Mouse (Mus musculus) large intestine, adult 2 months (tissue): ENCODE measurements around the gene Steap2. TPM values are rescaled to one million over a fixed set of nuclear protein-coding genes. Genes with fewer than 3 reads are reported as not detected.
A peak's percentile ranks its signal among the peaks of the same experiment; 100 is the strongest.
"Not testable (repeated sequence)": the region's sequence is repeated elsewhere in the genome, so short reads cannot be mapped to it uniquely, and the experiment has no call there.

Experiments
- DNase-seq: peaks from one replicate; pipeline ENCODE4 v3.0.0-alpha.2; 2012; ENCODE audit warnings: low read depth, low spot score
- WGBS: fragments of 180-500 bp; shearing (Covaris S2); methylation state at CpG from one replicate; pipeline ENCODE4 v1.1.7; 2018; 5-methylcytosine and 5-hydroxymethylcytosine counted together
- polyA plus RNA-seq: library from polyadenylated mRNA; depleted of rRNA; stranded (reverse); fragments of >200 nt; gene quantifications from 2 replicates; pipeline ENCODE4 v1.2.3, GENCODE M21; 2012; rRNA removed

Gene Steap2
- 2.3 and 5.2 TPM in 2 replicates for polyA plus RNA-seq

DNA sequence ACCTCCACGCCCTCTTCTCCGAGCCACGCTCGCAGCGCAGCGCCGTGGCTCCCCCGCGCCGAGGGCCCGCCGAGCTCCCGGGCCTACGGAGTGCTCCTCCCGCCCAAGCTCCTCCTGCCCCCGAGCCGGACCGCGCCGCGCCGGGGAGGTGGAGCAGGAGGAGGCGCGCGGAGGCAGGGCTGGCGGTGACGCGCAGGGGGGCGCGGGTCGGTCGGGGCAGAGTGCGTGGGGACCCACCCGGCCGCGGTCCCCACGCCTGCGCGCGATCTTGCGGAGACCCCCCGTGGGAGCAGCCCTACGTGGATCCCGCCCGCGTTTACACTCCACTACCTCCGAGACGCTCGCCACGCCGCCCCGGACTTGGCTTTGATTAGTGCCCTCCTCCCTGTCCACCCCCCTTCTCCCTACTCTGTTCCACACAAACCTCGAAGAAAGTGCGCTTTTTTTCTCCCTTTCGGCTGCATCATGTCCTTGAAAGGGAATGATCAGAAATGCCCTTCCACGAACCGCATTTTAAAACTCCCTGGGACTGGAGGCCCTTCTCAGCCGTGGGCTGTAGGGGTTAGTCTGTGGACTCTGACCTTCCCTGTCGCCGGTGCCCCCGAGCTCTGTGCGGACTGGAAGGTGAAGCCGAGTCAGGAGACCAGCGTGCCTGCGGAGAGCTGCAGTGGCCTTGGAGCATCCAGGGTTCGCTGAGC, at the start of gene Steap2:
Steap2 (minus strand) TSS at position 623 of the 698 bp plus-strand sequence.
- no peak for DNase-seq
- 1% methylated on average over 58 of the region's 66 CpGs for WGBS

DNA sequence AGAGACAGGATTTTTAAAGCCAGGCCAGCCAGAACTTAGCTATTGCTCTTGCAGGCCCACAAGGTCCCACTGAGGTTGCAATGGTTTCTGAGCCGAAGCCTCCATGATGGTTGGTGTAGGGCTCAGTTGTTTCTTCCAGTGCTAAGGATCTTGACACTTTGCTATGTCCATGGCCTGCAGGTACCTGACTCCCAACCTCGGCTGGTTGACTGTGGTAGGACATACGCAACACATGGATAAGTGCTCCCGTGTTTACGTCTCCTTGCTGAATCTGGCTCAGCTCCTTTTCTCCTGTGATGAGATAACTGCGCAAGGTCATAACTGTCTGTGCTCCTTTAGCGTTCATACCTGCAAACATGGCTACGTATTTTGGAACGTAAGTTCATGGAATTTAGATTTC, 40.1 kb upstream of the Steap2 start:
- WGBS, result 96% methylated on average over 9 of the region's 9 CpGs
- DNase-seq, result no peak

DNA sequence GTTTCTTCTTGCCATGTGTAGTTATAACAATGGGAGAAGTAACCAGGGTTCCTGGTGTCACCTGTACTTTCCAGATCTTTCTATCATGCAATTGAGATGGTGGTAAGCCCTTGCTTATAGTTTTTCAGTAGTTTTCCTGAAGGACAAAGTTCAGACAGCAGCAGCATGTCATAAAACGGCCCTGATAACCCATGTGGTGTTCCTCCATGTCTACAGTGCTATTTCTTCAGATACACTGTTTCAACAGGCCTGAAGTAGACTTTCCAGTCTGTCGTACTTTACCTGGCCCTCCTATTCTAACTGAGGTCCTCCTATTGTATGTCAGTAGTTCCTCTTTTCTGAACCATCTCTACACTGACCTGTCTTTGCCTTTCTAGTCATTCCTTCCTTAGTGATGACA, 38.5 kb upstream of the Steap2 start:
- WGBS, result 23% methylated on average over 2 of the region's 2 CpGs
- no peak for DNase-seq

DNA sequence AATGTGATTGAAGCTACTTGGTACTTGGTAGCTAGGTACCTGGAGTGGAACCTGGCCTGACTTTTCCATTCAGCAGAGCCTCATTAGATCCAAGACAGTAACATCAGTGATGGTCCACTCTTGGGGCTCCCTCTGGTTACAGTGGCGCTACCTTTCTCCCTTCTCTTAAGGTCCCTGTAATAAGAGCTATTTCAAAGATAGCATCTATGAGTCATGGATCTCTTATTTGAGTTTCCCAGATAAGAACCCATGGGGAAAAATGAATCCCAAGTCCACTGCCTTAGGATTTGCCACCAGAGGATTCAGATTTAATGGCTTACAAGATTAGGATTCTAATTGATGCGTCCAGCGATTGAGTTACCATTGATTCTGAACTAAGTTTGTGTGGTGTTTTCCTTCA, 37.8 kb upstream of the Steap2 start:
- WGBS, result 84% methylated on average over 3 of the region's 3 CpGs
- no peak for DNase-seq

DNA sequence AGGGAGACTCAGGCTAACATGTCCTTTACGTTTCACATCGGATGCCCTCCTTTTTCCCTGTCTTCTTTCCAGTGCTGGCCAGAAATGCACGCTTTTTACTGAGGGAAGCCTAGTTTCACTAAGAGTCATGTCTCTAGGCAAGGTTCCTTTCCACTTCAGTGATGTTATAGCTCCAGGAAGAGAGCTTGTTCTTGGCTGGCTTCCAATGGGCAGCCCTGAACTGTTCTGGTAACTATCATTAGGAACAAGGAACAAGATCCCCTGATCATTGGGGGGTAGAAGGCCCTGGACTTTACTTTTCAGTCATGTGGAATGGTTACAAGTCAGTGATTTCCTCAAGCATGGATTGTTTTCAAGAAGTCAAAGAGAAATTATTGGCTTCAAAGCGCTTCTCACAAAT, 35.5 kb upstream of the Steap2 start:
- no peak for DNase-seq
- WGBS, result 78% methylated on average over 4 of the region's 4 CpGs

DNA sequence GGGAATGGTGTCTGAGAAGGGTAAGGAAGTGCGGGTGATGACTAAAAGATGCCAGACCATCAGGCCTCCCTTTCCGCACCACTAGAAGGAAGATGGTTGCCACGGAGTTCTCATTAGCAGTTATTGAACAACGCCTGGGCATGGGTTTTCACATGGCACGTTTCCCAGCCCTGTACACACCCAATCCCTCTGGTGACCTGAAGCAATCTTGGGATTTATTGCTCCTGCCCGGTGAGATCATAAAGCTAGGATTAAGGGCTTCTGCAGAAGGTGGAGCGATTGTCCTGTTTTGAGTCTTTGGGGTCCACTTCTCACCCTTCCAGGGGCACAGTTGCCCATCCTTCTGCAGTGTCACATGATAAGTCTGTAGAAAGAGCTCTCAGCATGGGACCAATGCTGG, 27.8 kb upstream of the Steap2 start:
- peak; percentile 44 for DNase-seq
- WGBS, result 26% methylated on average over 7 of the region's 7 CpGs

DNA sequence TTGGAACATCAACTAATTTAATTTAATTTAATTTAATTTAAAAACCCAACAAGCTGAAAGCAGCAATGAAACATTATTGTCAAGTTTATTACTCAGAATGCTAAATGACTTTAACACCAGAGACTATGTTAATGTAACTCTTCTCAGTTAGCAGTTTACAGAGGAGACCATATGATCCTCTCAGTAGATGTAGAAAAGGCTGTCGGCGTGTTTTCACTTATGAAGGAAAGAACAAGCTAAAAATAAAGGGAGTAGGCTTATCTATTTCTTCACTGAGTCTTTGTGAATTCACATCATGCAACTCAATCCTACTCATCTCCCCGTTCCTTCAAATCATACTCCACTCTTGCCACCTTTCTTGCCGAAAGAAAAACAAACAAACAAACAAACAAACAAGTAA, 16.7 kb upstream of the Steap2 start:
- WGBS, result 72% methylated on average over 4 of the region's 4 CpGs
- DNase-seq, result no peak

DNA sequence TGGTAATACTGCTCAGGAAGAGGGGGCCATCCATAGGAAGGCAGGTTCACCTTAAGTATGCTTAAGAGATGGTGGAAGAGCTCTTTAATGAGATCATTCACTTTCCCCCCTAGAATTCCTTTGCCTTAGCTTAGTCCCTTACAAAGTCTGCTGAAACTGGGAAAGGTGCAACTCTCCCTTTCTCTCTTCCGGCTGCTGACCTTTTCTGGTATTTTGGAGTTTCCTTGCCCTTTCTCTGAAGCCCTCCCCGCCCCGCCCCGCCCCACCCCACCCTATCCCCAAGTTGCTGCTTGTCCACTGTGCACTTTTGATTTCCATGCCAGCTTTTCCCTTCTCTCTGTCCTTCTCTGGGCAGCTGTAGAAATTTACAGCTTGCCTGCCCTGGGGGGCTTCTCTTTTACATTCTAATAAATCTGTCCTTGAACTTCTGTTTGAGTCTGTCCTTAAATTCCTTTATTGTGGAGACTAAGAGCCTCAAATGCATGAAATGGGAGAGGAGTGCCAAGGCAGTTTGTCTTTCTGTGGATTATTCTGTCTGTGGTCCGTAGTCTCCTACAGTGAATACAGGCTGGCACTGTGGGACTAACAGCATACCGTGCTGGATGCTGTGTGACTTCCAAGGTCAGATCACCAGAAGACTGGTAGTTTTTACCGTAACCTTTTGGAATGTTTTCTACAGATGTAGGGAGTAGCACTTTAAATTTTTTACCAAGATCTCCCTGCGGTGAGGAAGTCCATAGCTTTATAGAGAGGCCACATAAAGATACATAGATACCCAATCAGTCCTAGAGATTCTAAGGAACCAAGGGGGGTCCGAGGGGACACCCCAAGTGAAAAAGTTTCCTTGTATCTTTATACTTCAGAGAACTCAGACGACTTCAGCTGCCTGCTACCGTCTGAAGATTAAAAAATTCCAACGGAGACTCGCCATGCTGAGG, 13.2 kb upstream of the Steap2 start:
- DNase-seq, result no peak
- WGBS, result 23% methylated on average over 13 of the region's 13 CpGs

DNA sequence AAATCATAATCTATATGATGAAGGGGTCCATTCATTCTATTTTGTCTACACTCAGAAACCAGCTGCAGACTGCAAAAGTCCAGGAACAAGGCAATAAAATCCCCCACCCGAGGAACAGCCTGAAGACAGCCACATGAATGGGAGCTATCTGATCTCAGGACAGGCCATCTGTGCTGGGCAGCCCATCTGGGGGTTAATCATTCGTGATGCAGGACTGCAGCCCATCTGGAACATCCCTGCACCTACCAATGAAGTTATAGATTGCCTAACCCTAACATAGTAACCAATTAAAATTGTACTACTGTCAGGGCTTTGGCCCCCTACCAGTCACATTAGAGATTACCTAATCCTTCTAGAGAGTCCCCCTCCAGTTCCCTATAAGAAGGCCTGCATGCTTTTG, 10.6 kb upstream of the Steap2 start:
- WGBS, result 16% methylated on average over 2 of the region's 2 CpGs
- DNase-seq, result no peak

DNA sequence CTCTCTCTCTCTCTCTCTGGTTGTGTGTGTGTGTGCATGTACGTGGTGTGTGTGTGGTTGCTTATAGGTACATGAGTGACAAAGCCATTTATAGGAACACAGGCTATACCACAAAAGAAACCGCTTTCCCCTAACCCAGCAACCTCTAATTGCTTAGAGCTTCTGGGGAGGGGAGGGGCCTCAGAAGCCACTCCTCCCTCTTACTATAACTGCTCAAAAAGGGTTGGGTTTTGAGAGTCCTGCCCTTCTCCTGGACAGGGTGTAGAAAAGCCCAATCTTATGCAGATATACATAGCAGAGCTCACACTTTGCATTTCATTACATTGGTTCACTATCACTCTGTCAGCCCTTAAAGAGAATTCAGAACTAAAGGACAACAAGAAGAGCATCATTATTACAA, 6.0 kb upstream of the Steap2 start:
- 61% methylated on average over 2 of the region's 2 CpGs for WGBS
- DNase-seq, result no peak

DNA sequence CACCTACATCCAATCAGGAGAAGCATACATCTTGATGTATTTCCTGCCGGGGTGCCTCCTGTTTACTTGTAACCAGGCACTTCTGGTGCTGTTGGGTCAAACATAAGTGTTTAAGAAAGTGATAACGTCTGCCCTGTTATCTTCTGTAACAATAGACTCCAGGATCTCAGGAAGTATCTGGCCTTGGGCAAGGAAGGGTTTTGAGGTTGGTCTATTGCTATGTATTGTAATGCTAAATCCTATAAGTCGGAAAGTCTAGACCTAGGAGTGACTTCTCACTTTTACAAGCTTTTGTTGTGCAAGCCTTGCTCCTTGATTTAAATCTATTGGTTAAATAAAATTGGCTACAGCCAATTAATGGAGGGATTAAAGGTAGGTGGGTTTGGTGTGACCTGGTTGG, 4.5 kb upstream of the Steap2 start:
- no peak for DNase-seq
- WGBS, result 65% methylated on average over 3 of the region's 3 CpGs

DNA sequence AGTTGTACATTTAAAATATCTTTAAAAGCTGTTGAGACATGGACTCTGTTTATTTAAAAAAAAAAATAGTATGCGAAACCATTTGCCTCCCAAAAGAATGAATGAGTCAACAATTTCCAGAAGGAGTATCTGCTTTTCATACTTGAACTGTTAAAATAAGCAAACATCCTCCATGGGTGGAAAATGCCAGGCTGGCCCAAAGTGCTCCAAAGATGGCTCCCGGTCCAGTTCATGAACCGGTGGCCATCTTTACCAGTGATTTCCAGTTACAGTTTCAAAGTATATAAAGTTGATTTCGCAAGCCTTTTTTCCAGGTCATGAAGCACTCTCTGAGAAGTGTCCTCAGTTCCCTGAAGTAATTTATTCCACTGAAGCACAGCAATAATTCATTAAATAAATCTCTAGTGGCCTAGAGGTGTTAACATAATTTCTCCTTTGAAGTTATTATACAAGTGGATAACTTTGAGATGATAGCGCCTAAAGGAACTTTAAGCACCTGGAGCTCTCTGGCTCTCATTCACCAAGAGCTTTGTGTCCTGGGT, 1.1 kb upstream of the Steap2 start:
- WGBS, result 84% methylated on average over 5 of the region's 5 CpGs
- no peak for DNase-seq

DNA sequence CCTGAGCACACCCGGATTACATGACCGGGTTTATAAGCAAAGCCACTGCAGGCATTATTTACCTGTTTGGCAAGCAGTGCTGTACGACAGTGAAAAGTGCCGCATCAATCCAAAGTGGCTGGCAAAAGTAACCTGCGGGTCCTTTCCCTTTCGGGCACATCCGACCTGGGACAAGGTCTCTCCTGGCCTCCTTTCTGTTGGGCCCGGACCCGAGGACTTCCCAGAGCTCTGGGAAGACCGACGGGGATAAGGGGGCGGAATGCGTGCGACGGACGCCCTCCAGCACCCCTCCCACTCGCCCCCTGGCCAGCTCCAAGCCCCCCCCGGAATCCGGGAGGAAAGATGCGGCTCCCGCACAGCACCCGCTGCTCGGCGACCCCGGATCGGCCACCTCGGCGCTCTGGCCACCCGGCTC, 830 bp downstream of the Steap2 start:
- under 1% methylated on average over 29 of the region's 29 CpGs for WGBS
- no peak for DNase-seq

DNA sequence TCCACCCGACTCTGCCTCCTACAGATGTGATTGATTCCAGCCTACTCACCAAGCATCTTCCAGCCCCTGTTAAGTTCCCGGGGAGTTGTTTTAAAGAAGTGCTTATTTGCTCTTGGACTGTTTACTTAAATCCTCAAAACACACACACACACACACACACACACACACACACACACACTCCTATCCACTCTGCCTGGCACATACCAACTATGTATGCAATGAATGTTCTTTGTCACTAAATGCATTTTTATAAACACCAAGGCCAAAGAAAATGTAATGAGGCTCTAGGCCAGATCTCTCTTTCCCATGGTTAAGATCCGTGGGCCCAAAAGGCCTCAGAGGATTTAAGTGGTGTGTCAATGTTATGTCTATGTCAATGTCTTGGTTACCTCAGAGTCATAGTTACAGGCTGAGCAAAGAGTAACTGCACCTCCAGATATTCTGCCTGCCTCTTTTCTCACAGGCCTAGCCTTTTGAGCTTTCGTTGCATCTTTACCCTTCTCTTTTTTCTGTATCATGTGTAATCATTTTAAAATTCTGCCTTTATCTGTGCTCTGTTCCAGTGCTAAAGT, 2.1 kb downstream of the Steap2 start:
- WGBS, result 48% methylated on average over 4 of the region's 4 CpGs
- no peak for DNase-seq

DNA sequence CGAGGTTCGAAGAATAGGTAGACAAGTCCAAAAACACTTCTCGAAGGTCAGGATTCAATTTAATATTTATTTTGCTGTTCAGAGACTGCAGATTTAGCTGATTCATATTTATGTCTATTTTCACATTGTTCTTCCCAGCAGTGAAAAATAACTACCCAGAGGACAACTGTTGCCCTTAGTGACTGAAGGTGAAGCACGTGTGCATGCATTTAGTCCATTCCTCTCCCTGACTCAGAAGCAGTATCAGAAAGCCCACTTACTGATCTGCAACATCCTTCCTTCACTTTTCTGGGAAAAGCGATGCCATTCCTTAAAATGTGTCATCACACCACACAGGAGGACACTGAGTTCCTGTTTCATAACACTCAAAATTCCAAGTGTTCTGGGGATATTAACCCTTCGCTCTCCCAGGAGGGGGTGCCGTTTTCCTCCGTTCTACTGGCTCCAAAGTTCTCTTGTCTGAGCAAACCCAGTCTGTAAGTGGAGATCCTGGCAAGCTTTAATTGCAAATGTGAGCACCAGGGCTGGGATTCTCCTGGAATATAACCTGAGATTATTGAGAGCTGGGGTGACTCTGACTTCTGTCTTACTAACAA, 5.3 kb downstream of the Steap2 start:
- no peak for DNase-seq
- WGBS, result 51% methylated on average over 8 of the region's 8 CpGs

DNA sequence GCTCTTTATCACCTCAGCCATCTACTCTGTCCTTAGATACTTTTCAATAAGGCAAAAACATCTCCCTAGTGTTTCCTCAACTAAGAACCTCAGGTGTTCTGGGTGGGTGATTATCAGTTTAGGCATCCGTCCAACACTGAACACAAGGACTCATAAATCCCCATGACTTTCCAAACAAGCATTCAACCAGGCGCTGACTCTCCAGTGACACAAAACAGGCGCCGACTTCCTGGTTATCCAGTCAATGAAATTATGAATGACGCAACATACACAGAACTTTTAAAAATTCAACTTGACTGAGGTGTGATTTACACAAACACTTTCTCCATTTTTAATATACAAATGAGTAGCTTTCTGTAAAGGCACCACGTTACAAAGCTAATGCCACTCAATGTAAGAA, 6.2 kb downstream of the Steap2 start:
- 21% methylated on average over 6 of the region's 6 CpGs for WGBS
- DNase-seq, result no peak

DNA sequence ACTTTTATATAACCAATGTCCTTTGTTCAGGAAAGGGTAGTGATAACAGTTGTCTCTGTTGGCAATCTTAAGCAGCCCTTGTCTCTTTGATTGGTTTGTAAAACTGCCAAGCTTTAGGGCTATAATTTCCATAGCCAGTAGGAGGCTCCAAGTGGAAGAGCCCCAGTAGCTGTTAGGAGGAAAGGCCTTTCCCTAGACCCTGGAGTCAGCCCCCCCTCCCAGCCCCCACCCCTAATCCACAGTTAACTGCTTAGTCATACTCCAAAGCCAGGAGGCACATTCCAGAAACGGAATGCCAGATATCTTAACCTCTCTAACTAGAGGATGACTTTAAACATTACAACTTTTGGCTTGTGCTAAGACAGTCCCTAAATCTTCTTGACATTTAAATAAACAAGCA, 7.4 kb downstream of the Steap2 start:
- WGBS, result 24% methylated on average over 1 of the region's 1 CpGs
- DNase-seq, result no peak

DNA sequence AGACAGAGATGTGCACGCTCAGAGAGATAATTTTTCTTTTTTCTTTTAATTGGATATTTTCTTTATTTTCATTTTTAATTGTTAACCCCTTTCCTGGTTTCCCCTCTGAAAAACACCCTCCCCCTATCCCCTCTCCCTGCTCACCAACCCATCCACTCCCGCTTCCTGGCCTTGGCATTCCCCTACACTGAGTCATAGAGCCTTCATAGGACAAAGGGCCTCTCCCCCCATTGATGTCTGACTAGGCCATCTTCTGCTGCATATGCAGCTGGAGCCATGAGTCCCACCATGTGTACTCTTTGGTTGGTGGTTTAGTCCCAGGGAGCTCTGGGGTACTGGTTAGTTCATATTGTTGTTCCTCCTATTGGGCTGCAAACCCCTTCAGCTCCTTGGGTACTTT, 9.4 kb downstream of the Steap2 start:
- 80% methylated on average over 2 of the region's 2 CpGs for WGBS
- DNase-seq, result not testable (repeated sequence)

DNA sequence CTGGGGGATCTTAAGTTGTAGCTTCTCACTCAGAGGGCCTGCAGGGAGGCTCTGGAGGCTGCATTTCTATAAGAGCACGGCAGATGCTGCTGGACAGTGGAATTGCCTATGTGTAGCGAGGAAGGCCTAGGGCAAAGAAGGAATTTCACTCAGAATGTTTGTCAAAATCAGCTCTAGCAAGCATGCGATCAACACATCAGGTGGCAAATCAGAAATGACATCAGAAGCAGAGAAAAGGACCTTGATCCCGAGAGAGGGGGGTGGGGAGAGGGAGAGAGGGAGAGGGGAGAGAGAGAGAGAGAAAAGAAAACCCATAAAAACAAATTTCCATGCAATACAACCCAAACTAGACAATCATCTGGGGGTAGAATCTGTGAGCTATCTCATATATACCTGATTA, 11.1 kb downstream of the Steap2 start:
- 66% methylated on average over 4 of the region's 4 CpGs for WGBS
- DNase-seq, result no peak

DNA sequence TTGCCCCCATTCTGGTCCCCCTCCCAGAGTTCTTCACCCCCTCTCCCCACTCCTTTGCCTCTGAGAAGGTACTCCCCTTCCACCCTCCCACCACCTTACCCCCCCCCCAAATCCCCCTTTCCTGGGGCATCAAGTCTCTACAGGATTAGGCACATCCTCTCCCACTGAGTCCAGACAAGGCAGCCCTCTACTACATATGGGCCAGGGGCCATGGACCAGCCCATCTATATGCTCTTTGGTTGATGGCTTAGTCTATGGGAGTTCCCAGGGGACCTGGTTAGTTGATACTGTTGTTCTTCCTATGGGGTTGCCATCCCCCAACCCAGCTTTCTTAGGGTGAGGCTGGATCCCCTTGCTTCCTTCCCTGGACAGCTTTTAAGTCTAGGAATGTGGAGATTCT, 14.9 kb downstream of the Steap2 start:
- DNase-seq, result no peak
